Mouse (Mus musculus) neural tube, embryonic 14.5 days (tissue): ENCODE measurements around the gene Dbp. TPM values are rescaled to one million over a fixed set of nuclear protein-coding genes. Genes with fewer than 3 reads are reported as not detected.

Experiments
- ATAC-seq: fragments of 200-750 bp; cut with Nextera tagmentation; 2 replicates; pipeline ENCODE4 v1.8.0; 2017; ENCODE audit warnings: low read depth, mild to moderate bottlenecking, moderate TSS enrichment, moderate library complexity
- H3K27ac ChIP-seq: fragments of 300-500 bp; sonication (generic); 2 replicates; pipeline ENCODE4 v1.5.1; 2014; ENCODE audit warnings: low read depth, mild to moderate bottlenecking, control low read depth, low read length, moderate library complexity, mixed read lengths
- H3K27me3 ChIP-seq: fragments of 300-500 bp; sonication (generic); 2 replicates; pipeline ENCODE4 v1.6.1; 2014; ENCODE audit warnings: low read length; ENCODE audit not compliant: control insufficient read depth, insufficient read depth
- H3K36me3 ChIP-seq: fragments of 300-500 bp; sonication (generic); 2 replicates; pipeline ENCODE4 v1.6.1; 2014; ENCODE audit warnings: low read length, mixed read lengths; ENCODE audit not compliant: control insufficient read depth, insufficient read depth
- H3K4me1 ChIP-seq: fragments of 300-500 bp; sonication (generic); 2 replicates; pipeline ENCODE4 v1.6.1; 2014; ENCODE audit warnings: low read length; ENCODE audit not compliant: control insufficient read depth, insufficient read depth
- H3K4me2 ChIP-seq: fragments of 300-500 bp; sonication (generic); 2 replicates; pipeline ENCODE4 v1.6.1; 2014; ENCODE audit warnings: mild to moderate bottlenecking, low read depth, low read length, control low read depth
- H3K4me3 ChIP-seq: fragments of 300-500 bp; sonication (generic); 2 replicates; pipeline ENCODE4 v1.5.1; 2014; ENCODE audit warnings: low read depth, low read length, control low read depth, mixed read lengths
- H3K9ac ChIP-seq: fragments of 300-500 bp; sonication (generic); replicated peaks from 2 replicates; pipeline ENCODE4 v1.6.1; 2014; ENCODE audit warnings: low read depth, mild to moderate bottlenecking, control low read depth, low read length, mixed read lengths
- H3K9me3 ChIP-seq: fragments of 300-500 bp; sonication (generic); 2 replicates; pipeline ENCODE4 v1.6.1; 2016; ENCODE audit warnings: low read length; ENCODE audit not compliant: control insufficient read depth
- WGBS: fragments of 180-500 bp; shearing (Covaris S2); extraction: QIAGEN DNeasy Blood & Tissue Kit; methylation state at CpG from one replicate; pipeline ENCODE4 v1.1.7; 2014; 5-methylcytosine and 5-hydroxymethylcytosine counted together
- polyA plus RNA-seq: library from polyadenylated mRNA; unstranded; fragments of >200 nt; fragmentation: Nextera tagmentation; extraction: Ambion mirVana; gene quantifications from 2 replicates; pipeline ENCODE4 v1.2.1, GENCODE M21; 2014

The Dbp gene
- polyA plus RNA-seq, 1 experiment from 2014 or later: 2.5 TPM

GRCm38 (mm10) chr7:45701607-45702006 lies 3.3 kb upstream of the Dbp start:
- Histone ChIP-seq H3K27me3 (peaks cover 7% of the 10 kb centered on the region; the same call in 1 of the 2 replicates), H3K4me1 (peaks cover 22% of the 10 kb centered on the region), H3K4me2 (peak overlapping the region; percentile 85), H3K4me3 (peak overlapping the region; percentile 22; the same call in 1 of the 2 replicates), H3K36me3 (no peaks in the 10 kb centered on the region), H3K9me3 (no peaks in the 10 kb centered on the region), H3K9ac (no peak overlapping the region), H3K27ac (no peak overlapping the region)
- 85% methylated on average over 11 of the region's 11 CpGs for WGBS
- ATAC-seq: no peak

DNA sequence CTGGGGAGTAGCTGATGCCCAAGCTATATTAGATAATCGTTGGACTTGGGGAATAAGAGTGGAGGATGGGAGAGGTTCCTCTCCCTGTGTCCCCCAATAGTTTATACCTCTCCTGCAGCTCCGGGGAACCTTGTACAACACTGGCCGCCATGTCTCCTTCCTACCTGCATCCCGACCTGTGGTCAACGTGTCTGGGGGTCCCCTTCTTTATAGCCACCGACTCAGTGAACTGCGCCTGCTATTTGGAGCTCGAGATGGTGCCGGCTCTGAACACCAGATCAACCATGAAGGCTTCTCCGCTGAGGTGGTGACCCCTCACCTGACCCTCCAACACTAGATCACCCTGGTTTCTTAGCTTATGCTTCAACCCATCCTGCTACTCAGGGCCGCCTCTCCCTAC lies 2.6 kb upstream of the Dbp start:
- no peak overlapping the region for H3K4me2 ChIP-seq

GRCm38 (mm10) chr7:45702809-45703520 lies 1.9 kb upstream of the Dbp start:
- no peak overlapping the region for H3K27ac ChIP-seq
- 90% methylated on average over 17 of the region's 17 CpGs for WGBS

More for the DNA sequence above, 2.6 kb upstream of the Dbp start:
- Histone ChIP-seq H3K4me1 (peaks cover 23% of the 10 kb centered on the region), H3K9ac (no peak overlapping the region), H3K4me3 (no peak overlapping the region), H3K36me3 (no peaks in the 10 kb centered on the region), H3K9me3 (no peaks in the 10 kb centered on the region), H3K27ac (no peak overlapping the region), H3K27me3 (peaks cover 7% of the 10 kb centered on the region; the same call in 1 of the 2 replicates)
- no peak for ATAC-seq
- 96% methylated on average over 11 of the region's 11 CpGs for WGBS

GRCm38 (mm10) chr7:45703521-45704033 lies 1.3 kb upstream of the Dbp start:
- Histone ChIP-seq H3K4me3 (peak overlapping the region; percentile 31), H3K9me3 (no peaks in the 10 kb centered on the region), H3K4me1 (peaks cover 30% of the 10 kb centered on the region), H3K27me3 (peaks cover 4% of the 10 kb centered on the region; the same call in 1 of the 2 replicates), H3K36me3 (no peaks in the 10 kb centered on the region), H3K4me2 (peak overlapping the region; percentile 93), H3K27ac (peak overlapping the region; percentile 73), H3K9ac (peak overlapping the region; percentile 13; the same call in 1 of the 2 replicates)
- no peak for ATAC-seq
- 37% methylated on average over 12 of the region's 12 CpGs for WGBS

More at GRCm38 (mm10) chr7:45702809-45703520, 1.9 kb upstream of the Dbp start:
- Histone ChIP-seq H3K9me3 (no peaks in the 10 kb centered on the region), H3K36me3 (no peaks in the 10 kb centered on the region), H3K4me2 (peak overlapping the region; percentile 93), H3K4me3 (no peak overlapping the region), H3K4me1 (peaks cover 24% of the 10 kb centered on the region), H3K27me3 (peaks cover 7% of the 10 kb centered on the region; the same call in 1 of the 2 replicates), H3K9ac (no peak overlapping the region)
- ATAC-seq: no peak

- Histone ChIP-seq H3K4me3 (peak overlapping the region; percentile 31), H3K4me1 (peaks cover 35% of the 10 kb centered on the region), H3K27ac (peak overlapping the region; percentile 73), H3K9ac (peak overlapping the region; percentile 47), H3K36me3 (no peaks in the 10 kb centered on the region), H3K4me2 (peak overlapping the region; percentile 93), H3K9me3 (no peaks in the 10 kb centered on the region), H3K27me3 (peaks cover 4% of the 10 kb centered on the region; the same call in 1 of the 2 replicates)
- ATAC-seq: peak; percentile 44
- 1% methylated on average over 13 of the region's 13 CpGs for WGBS
These were observed 785 bp upstream of the Dbp start for GRCm38 (mm10) chr7:45704046-45704559.

GRCm38 (mm10) chr7:45705443-45705864 lies 566 bp downstream of the Dbp start:
- no peak for ATAC-seq
- Histone ChIP-seq H3K9me3 (no peaks in the 10 kb centered on the region), H3K4me1 (peaks cover 40% of the 10 kb centered on the region), H3K9ac (peak overlapping the region; percentile 32; the same call in 1 of the 2 replicates), H3K4me2 (peak overlapping the region; percentile 93), H3K27me3 (no peaks in the 10 kb centered on the region), H3K36me3 (peaks cover 3% of the 10 kb centered on the region), H3K27ac (peak overlapping the region; percentile 41; the same call in 1 of the 2 replicates), H3K4me3 (peak overlapping the region; percentile 48)
- WGBS: under 1% methylated on average over 21 of the region's 21 CpGs

DNA sequence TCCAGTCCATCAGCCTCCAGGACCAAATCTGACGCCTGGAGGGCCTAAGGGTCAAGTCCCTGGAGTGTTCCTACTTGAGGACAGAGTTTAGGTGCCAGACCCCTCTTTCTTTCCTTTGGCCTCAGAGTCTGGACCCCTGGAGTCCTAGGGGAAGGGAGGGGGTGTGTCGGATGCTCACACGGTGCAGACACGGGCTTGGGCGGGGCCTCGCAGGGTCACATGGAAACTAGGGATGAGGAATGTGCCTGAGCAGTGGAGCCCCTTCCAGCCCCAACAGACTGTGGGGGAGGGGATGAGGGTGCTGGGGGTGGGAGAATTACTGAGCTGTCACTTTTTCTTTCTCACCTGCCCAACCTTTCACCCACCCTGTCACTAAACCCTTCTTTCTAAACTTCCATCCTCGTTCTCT lies 989 bp downstream of the Dbp start:
- no peak overlapping the region for H3K27ac ChIP-seq
- peaks cover 7% of the 10 kb centered on the region for H3K36me3 ChIP-seq
- no peaks in the 10 kb centered on the region for H3K27me3 ChIP-seq
- peaks cover 40% of the 10 kb centered on the region for H3K4me1 ChIP-seq
- 0% methylated on average over 7 of the region's 7 CpGs for WGBS
- peak overlapping the region; percentile 93 for H3K4me2 ChIP-seq
- H3K9me3 ChIP-seq: no peaks in the 10 kb centered on the region
- peak overlapping the region; percentile 32; the same call in 1 of the 2 replicates for H3K9ac ChIP-seq
- peak overlapping the region; percentile 48 for H3K4me3 ChIP-seq
- no peak for ATAC-seq

DNA sequence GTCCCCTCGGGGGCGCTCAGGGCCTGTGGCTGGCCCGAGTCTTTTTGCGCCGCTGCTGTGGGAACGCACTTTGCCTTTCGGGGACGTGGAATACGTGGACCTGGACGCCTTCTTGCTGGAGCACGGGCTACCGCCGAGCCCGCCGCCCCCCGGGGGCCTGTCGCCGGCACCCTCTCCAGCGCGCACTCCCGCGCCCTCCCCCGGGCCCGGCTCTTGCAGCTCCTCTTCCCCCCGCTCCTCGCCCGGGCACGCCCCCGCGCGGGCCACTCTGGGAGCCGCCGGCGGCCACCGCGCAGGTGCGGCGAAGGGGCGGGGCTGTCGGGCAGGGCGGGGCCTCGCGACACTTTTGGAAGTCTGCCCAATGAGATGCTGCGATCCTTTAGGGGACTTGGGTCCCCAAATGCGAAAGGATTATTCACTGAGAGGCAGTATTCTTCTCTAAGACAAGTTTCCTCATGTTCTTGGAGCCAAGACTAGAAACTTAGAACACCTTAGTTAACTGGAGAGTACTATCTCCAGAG lies 1.9 kb downstream of the Dbp start:
- Histone ChIP-seq H3K4me2 (peak overlapping the region; percentile 93), H3K36me3 (peaks cover 15% of the 10 kb centered on the region), H3K4me1 (peaks cover 40% of the 10 kb centered on the region), H3K9me3 (no peaks in the 10 kb centered on the region), H3K9ac (peak overlapping the region; percentile 64), H3K27ac (peak overlapping the region; percentile 31; the same call in 1 of the 2 replicates), H3K4me3 (peak overlapping the region; percentile 48), H3K27me3 (no peaks in the 10 kb centered on the region)
- WGBS: 1% methylated on average over 30 of the region's 45 CpGs
- ATAC-seq: no peak
